Mouse (Mus musculus): ENCODE data around the gene Slc37a1. TPM values are rescaled to one million over a fixed set of nuclear protein-coding genes. Genes with fewer than 3 reads are reported as not detected.

Gene Slc37a1
- polyA plus RNA-seq, 1 experiment from 2014 or later = 16.5 TPM

DNA sequence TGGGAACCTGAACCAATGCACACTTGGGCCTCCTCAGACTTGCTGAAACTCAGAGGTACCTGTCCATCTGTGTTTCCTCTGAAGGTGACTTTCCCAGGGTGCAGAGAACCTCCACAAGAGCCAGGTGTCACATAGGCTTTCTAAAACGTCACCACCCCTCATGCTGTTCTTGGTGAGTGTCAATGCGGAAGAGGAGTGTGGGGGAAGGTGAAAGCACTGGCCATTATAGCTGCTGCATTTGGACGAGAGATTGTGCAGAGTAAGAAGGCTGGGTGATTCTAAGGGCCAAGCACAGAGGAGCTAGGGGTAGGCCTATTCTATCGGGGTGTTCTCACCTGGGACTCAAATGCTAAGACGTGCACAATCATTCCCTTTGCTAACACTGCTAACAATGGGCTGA, 32.6 kb upstream of the Slc37a1 start:
- H3K27ac ChIP-seq (ENCODE audit: low read depth, low read length) = no peak overlapping the region
- no peak for ATAC-seq

DNA sequence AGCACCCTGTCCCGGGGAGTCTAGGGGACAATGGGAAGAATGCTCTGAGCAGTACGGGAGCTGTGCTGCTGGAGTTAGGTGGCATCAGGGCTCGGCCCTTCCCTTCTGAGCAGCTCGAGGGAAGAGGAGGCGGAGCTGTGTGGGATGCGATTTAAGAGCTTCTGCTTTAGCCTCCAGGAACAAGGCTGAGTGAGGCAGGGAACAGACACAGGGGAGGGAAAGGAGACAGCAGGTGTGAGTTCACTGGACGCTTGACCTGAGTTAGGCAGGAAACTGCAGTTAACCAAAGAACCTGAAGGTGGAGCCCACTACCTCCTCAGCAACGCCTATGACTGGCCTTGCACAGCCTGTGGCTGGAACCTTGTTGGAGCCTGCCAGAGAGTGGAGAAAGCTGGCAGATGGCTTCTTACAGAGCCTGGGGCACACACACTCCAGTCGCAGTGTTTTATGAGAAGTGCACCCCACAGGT, 32.1 kb upstream of the Slc37a1 start:
- 17% methylated on average over 9 of the region's 9 CpGs for WGBS

More for the DNA sequence above, 32.6 kb upstream of the Slc37a1 start:
- Histone ChIP-seq H3K4me3 (ENCODE audit: low read depth, low read length) (no peak overlapping the region), H3K4me1 (replicated peaks; ENCODE audit: control insufficient read depth, insufficient read depth, low read length) (no peaks in the 10 kb centered on the region), H3K27me3 (replicated peaks; ENCODE audit: control insufficient read depth, insufficient read depth, low read length) (no peaks in the 10 kb centered on the region), H3K9me3 (ENCODE audit: control insufficient read depth) (no peaks in the 10 kb centered on the region), H3K4me2 (replicated peaks; ENCODE audit: low read depth) (no peak overlapping the region), H3K36me3 (ENCODE audit: control insufficient read depth, insufficient read depth) (no peaks in the 10 kb centered on the region), H3K9ac (ENCODE audit: low read depth, low read length) (no peak overlapping the region)
- 60% methylated on average over 5 of the region's 5 CpGs for WGBS
- no peak for TF ChIP-seq CTCF (IDR thresholded peaks at IDR 0.05; ENCODE audit: low read depth)

DNA sequence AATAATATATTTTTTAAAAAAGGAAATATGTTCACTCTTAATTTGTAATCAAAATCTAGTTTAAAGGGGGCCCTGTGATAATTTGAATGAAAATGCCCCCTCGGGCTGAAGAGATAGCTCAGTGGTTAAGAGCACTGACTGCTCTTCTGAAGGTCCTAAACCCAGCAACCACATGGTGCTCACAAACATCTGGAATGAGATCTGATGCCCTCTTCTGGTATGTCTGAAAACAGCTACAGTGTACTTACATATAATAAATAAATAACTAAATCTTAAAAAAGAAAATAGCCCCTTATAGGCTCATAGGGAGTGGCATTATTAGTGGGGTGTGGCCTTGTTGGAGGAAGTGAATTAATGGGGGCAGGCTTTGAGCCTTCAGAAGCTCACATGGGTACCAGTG, 29.4 kb upstream of the Slc37a1 start:
- Histone ChIP-seq H3K9ac (ENCODE audit: low read depth, low read length) (no peak overlapping the region), H3K4me3 (ENCODE audit: low read depth, low read length) (no peak overlapping the region), H3K36me3 (ENCODE audit: control insufficient read depth, insufficient read depth) (no peaks in the 10 kb centered on the region), H3K4me1 (replicated peaks; ENCODE audit: control insufficient read depth, insufficient read depth, low read length) (no peaks in the 10 kb centered on the region), H3K27ac (ENCODE audit: low read depth, low read length) (no peak overlapping the region), H3K27me3 (replicated peaks; ENCODE audit: control insufficient read depth, insufficient read depth, low read length) (no peaks in the 10 kb centered on the region), H3K4me2 (replicated peaks; ENCODE audit: low read depth) (no peak overlapping the region), H3K9me3 (ENCODE audit: control insufficient read depth) (no peaks in the 10 kb centered on the region)
- peak; percentile 32; the same call in 1 of the 2 replicates for TF ChIP-seq CTCF (IDR thresholded peaks at IDR 0.05; ENCODE audit: low read depth)
- no peak for ATAC-seq
- 82% methylated on average over 1 of the region's 1 CpGs for WGBS

More for the DNA sequence above, 32.1 kb upstream of the Slc37a1 start:
- no peaks in the 10 kb centered on the region for H3K27me3 ChIP-seq (replicated peaks; ENCODE audit: control insufficient read depth, insufficient read depth, low read length)
- peak; percentile 90 for TF ChIP-seq CTCF (IDR thresholded peaks at IDR 0.05; ENCODE audit: low read depth)
- no peaks in the 10 kb centered on the region for H3K36me3 ChIP-seq (ENCODE audit: control insufficient read depth, insufficient read depth)
- no peak overlapping the region for H3K9ac ChIP-seq (ENCODE audit: low read depth, low read length)
- no peak overlapping the region for H3K27ac ChIP-seq (ENCODE audit: low read depth, low read length)
- H3K4me1 ChIP-seq (replicated peaks; ENCODE audit: control insufficient read depth, insufficient read depth, low read length) = no peaks in the 10 kb centered on the region
- ATAC-seq = peak; percentile 64; the same call in 1 of the 2 replicates
- H3K4me2 ChIP-seq (replicated peaks; ENCODE audit: low read depth) = no peak overlapping the region
- no peak overlapping the region for H3K4me3 ChIP-seq (ENCODE audit: low read depth, low read length)
- H3K9me3 ChIP-seq (ENCODE audit: control insufficient read depth) = no peaks in the 10 kb centered on the region

DNA sequence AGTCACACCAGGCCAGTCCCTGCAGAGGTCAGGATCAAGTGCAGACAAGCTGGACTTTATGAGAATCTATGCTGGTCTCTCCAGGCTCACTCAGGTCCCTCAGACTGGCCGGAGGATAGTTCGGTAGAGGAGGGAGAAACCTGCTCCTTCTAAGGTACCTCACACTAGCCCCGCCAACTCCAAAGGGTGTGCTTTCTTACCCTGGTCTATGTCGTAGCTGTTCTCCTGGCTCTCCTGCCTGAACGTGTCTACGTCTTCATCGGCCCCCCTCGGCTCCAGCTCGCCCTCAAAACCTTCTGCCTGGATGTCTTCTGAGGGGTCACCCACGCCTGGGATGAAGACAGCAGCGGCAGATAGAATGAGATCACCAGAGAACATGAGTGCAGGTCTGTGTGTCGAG, 28.7 kb upstream of the Slc37a1 start:
- 90% methylated on average over 12 of the region's 12 CpGs for WGBS
- Histone ChIP-seq H3K4me2 (replicated peaks; ENCODE audit: low read depth) (no peak overlapping the region), H3K36me3 (ENCODE audit: control insufficient read depth, insufficient read depth) (no peaks in the 10 kb centered on the region), H3K27ac (ENCODE audit: low read depth, low read length) (no peak overlapping the region), H3K4me3 (ENCODE audit: low read depth, low read length) (no peak overlapping the region), H3K9ac (ENCODE audit: low read depth, low read length) (no peak overlapping the region), H3K4me1 (replicated peaks; ENCODE audit: control insufficient read depth, insufficient read depth, low read length) (no peaks in the 10 kb centered on the region), H3K27me3 (replicated peaks; ENCODE audit: control insufficient read depth, insufficient read depth, low read length) (no peaks in the 10 kb centered on the region), H3K9me3 (ENCODE audit: control insufficient read depth) (no peaks in the 10 kb centered on the region)
- no peak for ATAC-seq
- TF ChIP-seq CTCF (IDR thresholded peaks at IDR 0.05; ENCODE audit: low read depth) = no peak

DNA sequence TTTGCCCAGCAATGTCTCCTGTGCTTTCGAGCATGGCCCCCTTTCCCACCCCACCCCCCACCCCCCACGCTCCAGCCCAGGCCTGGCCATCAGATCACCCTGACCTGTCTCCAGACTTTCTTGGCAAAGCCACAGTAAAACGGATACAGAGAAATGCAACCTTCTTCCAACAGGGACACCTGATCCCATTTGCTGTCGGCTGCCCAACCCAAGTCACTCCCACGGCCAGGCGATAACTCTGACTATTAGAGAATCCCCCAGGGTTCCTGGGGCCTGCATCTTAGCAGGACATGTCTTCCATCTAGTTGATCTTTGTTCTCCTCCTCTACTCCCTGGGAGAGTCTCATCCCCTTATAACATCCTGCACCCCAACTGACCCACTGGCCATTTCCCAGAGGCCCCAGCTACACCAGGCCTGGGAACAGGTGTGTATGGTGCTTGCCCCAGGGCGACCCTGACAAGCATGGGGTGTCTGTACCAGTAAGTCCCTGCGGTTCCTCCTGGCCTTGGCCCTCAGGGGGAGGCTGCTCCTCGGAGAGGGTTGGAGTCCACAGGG, 28.2 kb upstream of the Slc37a1 start:
- Histone ChIP-seq H3K9me3 (ENCODE audit: control insufficient read depth) (no peaks in the 10 kb centered on the region), H3K36me3 (ENCODE audit: control insufficient read depth, insufficient read depth) (no peaks in the 10 kb centered on the region), H3K27ac (ENCODE audit: low read depth, low read length) (no peak overlapping the region), H3K4me1 (replicated peaks; ENCODE audit: control insufficient read depth, insufficient read depth, low read length) (no peaks in the 10 kb centered on the region), H3K4me3 (ENCODE audit: low read depth, low read length) (no peak overlapping the region), H3K4me2 (replicated peaks; ENCODE audit: low read depth) (no peak overlapping the region), H3K27me3 (replicated peaks; ENCODE audit: control insufficient read depth, insufficient read depth, low read length) (no peaks in the 10 kb centered on the region), H3K9ac (ENCODE audit: low read depth, low read length) (no peak overlapping the region)
- WGBS = 91% methylated on average over 9 of the region's 9 CpGs
- no peak for TF ChIP-seq CTCF (IDR thresholded peaks at IDR 0.05; ENCODE audit: low read depth)
- ATAC-seq = no peak

DNA sequence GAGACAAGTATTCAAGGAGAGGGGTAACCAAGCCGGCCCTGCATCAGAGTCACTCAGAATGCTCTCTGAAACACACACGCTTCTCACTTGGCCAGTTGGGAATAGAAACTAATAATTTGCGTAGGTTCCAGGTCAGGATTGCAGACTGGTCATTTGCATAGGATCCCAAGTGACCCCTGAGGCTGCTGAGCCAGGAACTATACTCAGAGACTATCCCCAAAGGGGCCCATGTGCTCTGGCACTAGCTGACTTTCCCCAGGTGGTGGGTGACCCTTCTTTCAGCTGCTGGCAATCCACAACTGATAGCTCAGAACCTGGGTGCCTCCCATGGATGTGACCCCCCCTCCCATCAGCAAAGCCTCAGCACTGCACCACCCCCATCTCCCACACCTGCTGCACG, 27.4 kb upstream of the Slc37a1 start:
- no peaks in the 10 kb centered on the region for H3K4me1 ChIP-seq (replicated peaks; ENCODE audit: control insufficient read depth, insufficient read depth, low read length)
- no peak overlapping the region for H3K9ac ChIP-seq (ENCODE audit: low read depth, low read length)
- no peak overlapping the region for H3K4me3 ChIP-seq (ENCODE audit: low read depth, low read length)
- H3K27ac ChIP-seq (ENCODE audit: low read depth, low read length) = no peak overlapping the region
- H3K36me3 ChIP-seq (ENCODE audit: control insufficient read depth, insufficient read depth) = no peaks in the 10 kb centered on the region
- no peaks in the 10 kb centered on the region for H3K9me3 ChIP-seq (ENCODE audit: control insufficient read depth)
- no peak for TF ChIP-seq CTCF (IDR thresholded peaks at IDR 0.05; ENCODE audit: low read depth)
- H3K27me3 ChIP-seq (replicated peaks; ENCODE audit: control insufficient read depth, insufficient read depth, low read length) = no peaks in the 10 kb centered on the region
- no peak overlapping the region for H3K4me2 ChIP-seq (replicated peaks; ENCODE audit: low read depth)
- no peak for ATAC-seq
- WGBS = 88% methylated on average over 4 of the region's 4 CpGs

Measured in intestine, postnatal 0 days (tissue).